Mouse (Mus musculus) Patski (cell line): Measurements from ENCODE around the gene Ascl2. TPM values are rescaled to one million over a fixed set of nuclear protein-coding genes. Genes with fewer than 3 reads are reported as not detected.

ENCODE experiments used
- ATAC-seq: fragments of 100-300 bp; one replicate; pipeline ENCODE4 v1.8.0; 2021
- CTCF ChIA-PET: fragments of 350-600 bp; sonication (Branson Sonifier 250); formaldehyde crosslinking; loops from one replicate; lab custom pipeline; 2022; ENCODE audit warnings: inconsistent platforms; lab: Charles Lee
- POLR2A ChIA-PET: fragments of 350-600 bp; sonication (Branson Sonifier 250); formaldehyde crosslinking; loops from one replicate; lab custom pipeline; 2022; ENCODE audit warnings: antibody characterized with exemption, inconsistent platforms; lab: Charles Lee
- DNase-seq: peaks from one replicate; pipeline ENCODE4 v3.0.0-alpha.2; 2011; ENCODE audit warnings: low read depth, low spot score
- H3K27me3 ChIP-seq: fragments of 371-371 bp; one replicate; pipeline ENCODE4 v1.5.1; 2021
- CTCF ChIP-seq: fragments of 100-300 bp; IDR thresholded peaks from one replicate; pipeline ENCODE4 v1.5.1; 2021
- in situ Hi-C: fragments of 300-500 bp; cut with MboI; formaldehyde crosslinking; loops from 3 replicates; pipeline ENCODE4 v1.11.1; 2018; ENCODE audit warnings: low pct_unique_long_range_greater_than_20kb, mixed read lengths
- polyA plus RNA-seq: library from polyadenylated mRNA; unstranded; gene quantifications from one replicate; pipeline ENCODE4 v1.2.3, GENCODE M21; 2021

The Ascl2 gene
- polyA plus RNA-seq, 1 experiment from 2014 or later: 0.08 TPM

DNA sequence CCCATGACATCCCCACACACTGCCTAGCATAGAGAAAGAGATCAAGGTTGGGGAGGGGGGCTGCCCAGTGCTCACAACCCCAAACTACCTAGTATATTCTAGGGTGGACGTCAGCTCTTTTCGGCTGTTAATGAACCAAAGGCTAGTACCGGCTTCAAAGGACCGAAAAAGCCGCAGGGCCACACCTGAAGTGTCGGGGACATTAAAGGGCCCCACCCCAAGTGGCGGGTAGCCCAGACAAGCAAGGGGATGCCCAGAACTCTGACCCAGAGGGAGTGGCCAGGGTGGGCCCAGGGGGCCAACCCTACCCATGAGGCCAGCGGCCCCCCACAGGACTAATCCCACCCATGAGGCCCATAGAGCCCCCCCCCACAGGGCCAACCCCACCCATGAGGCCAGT, 41.8 kb downstream of the Ascl2 start:
- no peaks in the 10 kb centered on the region for H3K27me3 ChIP-seq
- ATAC-seq (no peak), DNase-seq (no peak)
- ChIA-PET POLR2A (interaction anchor here (0.7 kb wide), 1 partner anchor 633 kb away, joined by 8 read pairs; no protein-coding TSS in a partner anchor), CTCF (interaction anchor here (0.6 kb wide), 1 partner anchor 203 kb away, joined by 3 read pairs; no protein-coding TSS in a partner anchor)
- TF ChIP-seq CTCF: no peak
- in situ Hi-C loops: no loop called here

DNA sequence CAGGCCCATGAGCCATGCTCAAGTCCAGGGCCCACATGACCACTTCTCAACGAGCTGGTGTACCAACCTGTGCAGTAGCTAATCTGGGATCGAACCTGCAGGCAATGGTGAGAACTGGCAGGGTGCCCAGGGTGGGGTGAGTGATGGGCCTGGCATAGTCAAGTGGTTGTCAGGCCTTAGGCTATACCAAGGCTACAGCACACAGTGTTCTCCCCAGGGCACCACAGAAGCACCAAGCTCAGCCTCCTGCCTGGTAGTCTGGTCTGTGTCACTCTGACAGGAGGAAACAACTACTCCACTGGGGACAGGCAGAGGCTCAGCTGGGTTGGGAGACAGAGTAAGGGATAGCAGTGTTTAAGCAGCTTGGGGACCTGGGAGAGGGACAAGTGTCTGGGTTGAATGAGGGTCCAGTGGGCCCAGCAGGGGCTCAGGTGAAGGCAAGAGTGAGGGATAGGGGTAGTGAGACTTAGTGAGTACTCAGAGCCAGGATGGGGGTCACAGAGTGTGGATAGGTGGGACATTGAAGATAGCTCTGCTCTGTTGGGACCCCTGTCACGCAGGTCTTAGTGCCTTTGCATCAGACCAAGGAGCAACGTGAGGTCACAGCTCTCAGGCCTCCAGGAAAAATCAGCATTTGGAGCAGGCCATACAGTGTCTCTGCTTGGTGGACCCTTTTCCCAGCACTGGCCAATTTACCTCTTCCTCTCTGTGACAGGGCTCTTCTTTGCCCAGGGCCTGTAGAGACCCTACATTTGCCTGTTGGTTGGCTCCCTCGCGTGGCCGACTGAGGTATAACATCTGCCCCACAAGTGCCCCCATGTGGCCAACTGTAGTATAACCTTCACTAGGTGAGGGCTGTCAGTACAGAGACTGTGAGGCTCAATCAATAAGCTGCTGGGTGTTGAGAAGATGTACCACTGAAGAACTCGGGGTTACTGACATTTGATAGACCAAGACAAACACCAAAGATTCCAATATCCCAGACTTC, 50.1 kb downstream of the Ascl2 start:
- in situ Hi-C loops: no loop called here
- ChIA-PET CTCF (interaction anchor here (0.6 to 3.0 kb wide), 11 partner anchors 9 to 167 kb away, joined by 3 to 18 read pairs (median 4); no protein-coding TSS in a partner anchor), POLR2A (interaction anchor here (0.7 to 1.0 kb wide), 2 partner anchors 12 to 35 kb away, joined by 3 read pairs; no protein-coding TSS in a partner anchor)
- H3K27me3 ChIP-seq: peaks cover 13% of the 10 kb centered on the region
- ATAC-seq (peak; percentile 53), DNase-seq (peak; percentile 24)
- TF ChIP-seq CTCF: peak; percentile 100

- TF ChIP-seq CTCF: no peak
- in situ Hi-C loops: no loop called here
- DNase-seq: no peak
- peaks cover 13% of the 10 kb centered on the region for H3K27me3 ChIP-seq
- POLR2A ChIA-PET: no interaction called here
- ATAC-seq: no peak
- CTCF ChIA-PET: interaction anchor here (1.3 kb wide), 1 partner anchor 169 kb away, joined by 3 read pairs; no protein-coding TSS in a partner anchor
Measured at GRCm38 (mm10) chr7:142917659-142918058, 51.4 kb downstream of the Ascl2 start.

Other genes starting within 250 kb of the Ascl2 start
- gene Ins2, start 225.9 kb downstream of the Ascl2 start, polyA plus RNA-seq: not detected
- gene Th, start 38.1 kb downstream of the Ascl2 start, polyA plus RNA-seq: not detected
- 0.14 TPM for gene Tspan32, start 35.8 kb upstream of the Ascl2 start, polyA plus RNA-seq
- gene Cd81, start 83.5 kb upstream of the Ascl2 start, polyA plus RNA-seq: 622 TPM
- gene Tssc4, start 100.0 kb upstream of the Ascl2 start, polyA plus RNA-seq: 42.0 TPM
- gene Trpm5, start 125.4 kb upstream of the Ascl2 start, polyA plus RNA-seq: 1.6 TPM
- 0.05 TPM for gene Kcnq1, start 137.1 kb upstream of the Ascl2 start, polyA plus RNA-seq